Mouse (Mus musculus): ENCODE measurements around the gene Mypn. TPM values are rescaled to one million over a fixed set of nuclear protein-coding genes. Genes with fewer than 3 reads are reported as not detected.

Gene Mypn
- polyA plus RNA-seq, 1 experiment from 2014 or later: 3.8 TPM

DNA sequence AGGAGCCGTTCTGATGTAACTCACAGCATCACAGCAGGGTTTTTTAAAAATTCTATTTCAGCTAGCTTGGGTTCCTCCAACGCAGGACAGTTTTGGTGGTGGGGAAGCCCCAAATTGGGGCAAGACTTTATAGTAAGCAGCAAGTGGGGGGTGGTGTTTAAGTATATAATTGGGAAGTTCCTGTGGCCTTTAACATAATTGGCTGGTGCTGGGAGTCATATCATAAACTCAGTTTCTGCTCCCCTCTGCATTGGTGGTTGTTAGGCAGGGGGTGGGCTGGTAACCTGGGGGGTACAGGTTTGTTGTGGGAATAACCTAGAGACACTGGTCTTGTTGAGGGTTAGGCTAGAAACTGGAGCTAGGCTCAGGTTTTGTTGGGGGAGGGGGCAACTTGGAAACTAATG lies 37.1 kb upstream of the Mypn start:
- Histone ChIP-seq H3K27ac (ENCODE audit: low read depth, low read length) (no peak overlapping the region), H3K36me3 (ENCODE audit: control insufficient read depth, insufficient read depth, low read length) (no peaks in the 10 kb centered on the region)
- WGBS (ENCODE audit: insufficient replicate concordance): 73% methylated on average over 2 of the region's 2 CpGs

DNA sequence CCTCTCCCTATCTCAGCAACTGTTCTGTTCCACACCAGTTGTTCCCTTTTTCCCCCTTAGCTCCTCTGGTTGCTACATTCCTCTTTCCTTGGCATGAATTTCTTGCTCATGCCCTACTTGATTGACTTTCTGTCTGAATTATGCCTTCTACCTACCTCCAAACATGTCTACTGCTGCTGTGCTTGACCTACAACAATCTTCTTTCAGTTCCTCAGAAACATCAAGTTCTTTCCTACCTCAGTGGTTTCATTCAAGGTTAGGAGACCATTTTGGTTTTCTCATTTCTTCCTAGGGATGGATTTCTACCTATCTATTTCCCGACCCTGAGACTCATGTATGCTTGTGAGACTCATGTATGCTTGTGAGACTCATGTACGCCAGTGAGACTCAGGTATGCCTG lies 36.1 kb upstream of the Mypn start:
- 69% methylated on average over 2 of the region's 2 CpGs for WGBS (ENCODE audit: insufficient replicate concordance)

More for the DNA sequence above, 37.1 kb upstream of the Mypn start:
- H3K4me2 ChIP-seq: no peak overlapping the region
- no peaks in the 10 kb centered on the region for H3K27me3 ChIP-seq (ENCODE audit: control insufficient read depth, insufficient read depth, low read length)
- H3K9me3 ChIP-seq (replicated peaks; ENCODE audit: control insufficient read depth, low read length): no peaks in the 10 kb centered on the region
- no peak overlapping the region for H3K4me3 ChIP-seq (ENCODE audit: low read depth, low read length)
- no peaks in the 10 kb centered on the region for H3K4me1 ChIP-seq (ENCODE audit: control insufficient read depth, insufficient read depth, low read length)
- no peak overlapping the region for H3K9ac ChIP-seq (ENCODE audit: low read depth, low read length)
- ATAC-seq (replicated peaks; ENCODE audit: insufficient number of reproducible peaks, low FRiP score, low TSS enrichment): no peak

DNA sequence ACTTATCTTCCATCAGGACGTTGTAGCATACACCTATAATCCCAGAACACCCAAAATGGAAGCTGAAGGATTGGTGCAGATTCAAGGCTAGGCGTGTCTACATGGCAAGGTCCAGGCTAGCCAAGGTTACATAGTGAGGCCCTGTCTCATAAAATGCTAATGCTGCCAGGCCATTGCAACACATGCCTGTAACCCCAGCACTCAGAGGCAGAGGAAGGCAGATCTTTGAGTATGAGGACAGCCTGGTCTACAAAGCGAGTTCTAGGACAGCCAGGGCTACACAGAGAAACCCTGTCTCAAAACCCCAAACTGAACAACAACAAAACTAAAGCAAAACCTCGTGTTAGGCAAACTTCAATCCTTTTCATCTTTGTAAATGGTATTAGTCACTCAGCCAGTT lies 34.3 kb upstream of the Mypn start:
- H3K9me3 ChIP-seq (replicated peaks; ENCODE audit: control insufficient read depth, low read length): no peaks in the 10 kb centered on the region
- no peaks in the 10 kb centered on the region for H3K27me3 ChIP-seq (ENCODE audit: control insufficient read depth, insufficient read depth, low read length)
- no peaks in the 10 kb centered on the region for H3K36me3 ChIP-seq (ENCODE audit: control insufficient read depth, insufficient read depth, low read length)
- ATAC-seq (replicated peaks; ENCODE audit: insufficient number of reproducible peaks, low FRiP score, low TSS enrichment): no peak
- H3K9ac ChIP-seq (ENCODE audit: low read depth, low read length): no peak overlapping the region
- H3K27ac ChIP-seq (ENCODE audit: low read depth, low read length): no peak overlapping the region
- H3K4me2 ChIP-seq: no peak overlapping the region
- WGBS (ENCODE audit: insufficient replicate concordance): 64% methylated on average over 4 of the region's 4 CpGs
- H3K4me3 ChIP-seq (ENCODE audit: low read depth, low read length): no peak overlapping the region
- H3K4me1 ChIP-seq (ENCODE audit: control insufficient read depth, insufficient read depth, low read length): no peaks in the 10 kb centered on the region

More for the DNA sequence above, 36.1 kb upstream of the Mypn start:
- Histone ChIP-seq H3K4me3 (ENCODE audit: low read depth, low read length) (no peak overlapping the region), H3K9me3 (replicated peaks; ENCODE audit: control insufficient read depth, low read length) (no peaks in the 10 kb centered on the region), H3K27me3 (ENCODE audit: control insufficient read depth, insufficient read depth, low read length) (no peaks in the 10 kb centered on the region), H3K4me2 (no peak overlapping the region), H3K27ac (ENCODE audit: low read depth, low read length) (no peak overlapping the region), H3K4me1 (ENCODE audit: control insufficient read depth, insufficient read depth, low read length) (no peaks in the 10 kb centered on the region), H3K9ac (ENCODE audit: low read depth, low read length) (no peak overlapping the region), H3K36me3 (ENCODE audit: control insufficient read depth, insufficient read depth, low read length) (no peaks in the 10 kb centered on the region)
- no peak for ATAC-seq (replicated peaks; ENCODE audit: insufficient number of reproducible peaks, low FRiP score, low TSS enrichment)

DNA sequence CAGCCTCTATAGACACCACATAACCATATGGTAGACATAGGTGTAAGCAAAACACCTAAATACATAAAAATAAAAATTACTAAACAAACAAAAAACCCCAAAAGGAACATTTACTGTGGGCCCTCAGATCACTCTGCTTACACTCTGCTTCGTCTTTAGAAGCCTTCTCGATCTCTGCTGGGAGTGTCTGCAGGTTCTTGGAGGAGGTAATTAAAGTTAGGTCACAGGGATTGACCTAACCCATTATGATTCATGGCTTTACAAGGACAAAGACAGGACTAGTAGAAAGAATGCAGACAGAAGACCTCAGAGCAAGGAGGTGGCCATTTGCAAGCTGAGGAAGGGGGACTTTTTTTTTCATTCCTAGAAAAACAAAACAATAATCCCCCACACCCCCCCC lies 33.5 kb upstream of the Mypn start:
- 87% methylated on average over 2 of the region's 2 CpGs for WGBS (ENCODE audit: insufficient replicate concordance)
- Histone ChIP-seq H3K4me1 (ENCODE audit: control insufficient read depth, insufficient read depth, low read length) (no peaks in the 10 kb centered on the region), H3K36me3 (ENCODE audit: control insufficient read depth, insufficient read depth, low read length) (no peaks in the 10 kb centered on the region), H3K9me3 (replicated peaks; ENCODE audit: control insufficient read depth, low read length) (no peaks in the 10 kb centered on the region), H3K4me3 (ENCODE audit: low read depth, low read length) (no peak overlapping the region), H3K4me2 (no peak overlapping the region), H3K27me3 (ENCODE audit: control insufficient read depth, insufficient read depth, low read length) (no peaks in the 10 kb centered on the region), H3K9ac (ENCODE audit: low read depth, low read length) (no peak overlapping the region), H3K27ac (ENCODE audit: low read depth, low read length) (no peak overlapping the region)
- no peak for ATAC-seq (replicated peaks; ENCODE audit: insufficient number of reproducible peaks, low FRiP score, low TSS enrichment)

DNA sequence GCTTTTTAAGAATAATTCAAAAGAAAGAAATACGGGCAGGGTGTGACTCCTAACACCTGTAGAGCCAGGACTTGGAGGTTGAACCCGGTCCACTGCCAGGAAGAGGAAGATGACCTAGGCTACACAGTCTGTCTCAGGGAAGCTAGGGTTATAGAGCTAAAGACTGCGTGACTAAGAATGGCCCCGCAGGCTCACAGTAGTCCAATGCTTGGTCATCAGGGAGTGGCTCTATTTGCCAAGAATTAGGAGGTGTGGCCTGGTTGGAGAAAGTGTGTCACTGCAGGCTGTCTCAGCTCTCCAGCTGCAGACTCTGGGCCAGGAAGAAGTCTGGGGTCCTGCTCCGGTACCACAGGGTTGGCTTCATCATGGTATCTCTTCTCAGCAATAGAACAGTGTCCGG lies 32.9 kb upstream of the Mypn start:
- H3K36me3 ChIP-seq (ENCODE audit: control insufficient read depth, insufficient read depth, low read length): no peaks in the 10 kb centered on the region
- no peak overlapping the region for H3K9ac ChIP-seq (ENCODE audit: low read depth, low read length)
- WGBS (ENCODE audit: insufficient replicate concordance): 88% methylated on average over 6 of the region's 6 CpGs
- H3K9me3 ChIP-seq (replicated peaks; ENCODE audit: control insufficient read depth, low read length): no peaks in the 10 kb centered on the region
- H3K4me1 ChIP-seq (ENCODE audit: control insufficient read depth, insufficient read depth, low read length): no peaks in the 10 kb centered on the region
- H3K4me3 ChIP-seq (ENCODE audit: low read depth, low read length): no peak overlapping the region
- no peak overlapping the region for H3K27ac ChIP-seq (ENCODE audit: low read depth, low read length)
- H3K4me2 ChIP-seq: no peak overlapping the region
- H3K27me3 ChIP-seq (ENCODE audit: control insufficient read depth, insufficient read depth, low read length): no peaks in the 10 kb centered on the region
- no peak for ATAC-seq (replicated peaks; ENCODE audit: insufficient number of reproducible peaks, low FRiP score, low TSS enrichment)

DNA sequence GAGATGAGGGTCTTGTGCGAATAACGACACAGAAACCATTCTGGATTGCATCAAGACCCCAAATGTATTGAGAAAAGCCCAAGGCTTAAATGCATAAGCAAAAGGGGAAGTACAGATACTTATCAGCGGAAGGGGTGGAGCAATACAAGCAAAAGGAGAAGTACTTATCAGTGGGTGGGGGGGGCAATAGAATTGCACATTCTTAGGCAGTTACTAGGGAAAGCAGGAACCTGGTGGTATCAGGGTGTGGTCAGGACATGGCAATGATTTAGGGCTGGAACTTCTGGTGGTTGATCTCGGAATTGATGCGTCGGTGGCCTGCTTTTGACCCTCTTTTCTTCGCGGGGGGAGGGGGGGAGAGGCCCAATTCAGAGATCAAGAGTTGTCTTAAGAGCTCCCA lies 32.1 kb upstream of the Mypn start:
- H3K27me3 ChIP-seq (ENCODE audit: control insufficient read depth, insufficient read depth, low read length): no peaks in the 10 kb centered on the region
- H3K4me2 ChIP-seq: no peak overlapping the region
- H3K4me1 ChIP-seq (ENCODE audit: control insufficient read depth, insufficient read depth, low read length): no peaks in the 10 kb centered on the region
- WGBS (ENCODE audit: insufficient replicate concordance): 76% methylated on average over 8 of the region's 8 CpGs
- no peak overlapping the region for H3K4me3 ChIP-seq (ENCODE audit: low read depth, low read length)
- ATAC-seq (replicated peaks; ENCODE audit: insufficient number of reproducible peaks, low FRiP score, low TSS enrichment): no peak
- no peaks in the 10 kb centered on the region for H3K9me3 ChIP-seq (replicated peaks; ENCODE audit: control insufficient read depth, low read length)
- no peaks in the 10 kb centered on the region for H3K36me3 ChIP-seq (ENCODE audit: control insufficient read depth, insufficient read depth, low read length)
- no peak overlapping the region for H3K27ac ChIP-seq (ENCODE audit: low read depth, low read length)
- no peak overlapping the region for H3K9ac ChIP-seq (ENCODE audit: low read depth, low read length)

DNA sequence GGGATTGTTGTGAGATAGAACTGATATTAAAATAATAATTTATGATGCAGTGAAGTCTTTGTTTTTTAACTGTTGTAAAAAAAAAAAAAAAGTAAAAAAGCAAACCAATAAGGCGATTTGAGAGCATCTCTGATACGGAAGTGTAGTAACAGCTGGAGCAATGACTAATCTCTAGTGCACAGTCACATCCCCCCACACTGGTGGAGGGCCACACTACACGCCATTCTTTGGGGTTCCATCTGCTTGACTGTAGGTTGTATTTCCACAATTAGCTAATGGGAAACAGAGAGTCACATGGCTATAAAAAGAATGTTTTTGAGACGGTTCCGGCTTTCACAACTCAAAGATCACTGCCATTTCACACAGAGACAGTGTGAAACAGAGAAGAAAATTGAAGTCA lies 30.4 kb upstream of the Mypn start:
- 81% methylated on average over 5 of the region's 5 CpGs for WGBS (ENCODE audit: insufficient replicate concordance)

DNA sequence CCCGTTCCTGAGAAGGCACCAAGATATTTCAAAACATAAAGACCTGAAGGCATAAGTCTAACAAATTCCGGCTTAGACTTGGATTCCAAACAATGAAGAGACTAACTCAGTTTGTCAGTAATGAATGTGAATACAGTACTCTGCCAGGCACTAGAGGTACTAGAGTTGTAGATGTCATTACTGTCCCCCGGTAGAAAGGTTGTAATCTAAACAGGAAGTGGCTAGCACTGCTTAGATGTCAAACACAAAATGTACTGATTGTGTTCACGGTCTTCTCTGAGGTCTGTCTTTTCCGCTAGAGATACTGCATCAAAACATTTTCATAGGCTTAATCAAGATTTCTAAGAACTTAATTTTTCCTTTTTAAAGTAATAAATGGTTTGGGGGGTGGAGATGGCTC lies 27.9 kb upstream of the Mypn start:
- Histone ChIP-seq H3K27ac (ENCODE audit: low read depth, low read length) (no peak overlapping the region), H3K9ac (ENCODE audit: low read depth, low read length) (no peak overlapping the region), H3K4me2 (no peak overlapping the region), H3K4me1 (ENCODE audit: control insufficient read depth, insufficient read depth, low read length) (no peaks in the 10 kb centered on the region), H3K4me3 (ENCODE audit: low read depth, low read length) (no peak overlapping the region), H3K9me3 (replicated peaks; ENCODE audit: control insufficient read depth, low read length) (no peaks in the 10 kb centered on the region), H3K36me3 (ENCODE audit: control insufficient read depth, insufficient read depth, low read length) (no peaks in the 10 kb centered on the region), H3K27me3 (ENCODE audit: control insufficient read depth, insufficient read depth, low read length) (no peaks in the 10 kb centered on the region)
- no peak for ATAC-seq (replicated peaks; ENCODE audit: insufficient number of reproducible peaks, low FRiP score, low TSS enrichment)
- 51% methylated on average over 5 of the region's 5 CpGs for WGBS (ENCODE audit: insufficient replicate concordance)

More for the DNA sequence above, 30.4 kb upstream of the Mypn start:
- Histone ChIP-seq H3K4me2 (no peak overlapping the region), H3K27me3 (ENCODE audit: control insufficient read depth, insufficient read depth, low read length) (no peaks in the 10 kb centered on the region), H3K4me1 (ENCODE audit: control insufficient read depth, insufficient read depth, low read length) (no peaks in the 10 kb centered on the region), H3K36me3 (ENCODE audit: control insufficient read depth, insufficient read depth, low read length) (no peaks in the 10 kb centered on the region), H3K4me3 (ENCODE audit: low read depth, low read length) (no peak overlapping the region), H3K9ac (ENCODE audit: low read depth, low read length) (no peak overlapping the region), H3K27ac (ENCODE audit: low read depth, low read length) (no peak overlapping the region), H3K9me3 (replicated peaks; ENCODE audit: control insufficient read depth, low read length) (no peaks in the 10 kb centered on the region)
- no peak for ATAC-seq (replicated peaks; ENCODE audit: insufficient number of reproducible peaks, low FRiP score, low TSS enrichment)

DNA sequence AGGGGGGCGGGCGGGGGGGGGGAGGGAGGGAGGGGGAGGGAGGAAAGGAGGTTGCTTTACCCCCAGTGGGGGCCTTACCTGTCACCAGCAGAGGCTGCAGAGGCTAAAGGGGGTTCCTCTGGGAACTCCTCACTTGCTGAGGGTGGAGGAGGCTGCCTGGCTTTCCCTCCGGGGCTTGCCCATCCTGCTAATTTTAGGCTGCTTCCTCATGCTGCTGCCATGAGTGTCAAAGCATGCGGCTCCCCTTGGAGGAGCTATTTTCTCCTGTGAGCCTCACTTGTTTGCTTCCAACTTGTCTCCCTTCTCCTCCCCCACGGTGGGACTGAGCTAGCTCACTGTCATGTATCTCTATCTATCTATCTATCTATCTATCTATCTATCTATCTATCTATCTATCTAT lies 27.1 kb upstream of the Mypn start:
- 17% methylated on average over 3 of the region's 5 CpGs for WGBS (ENCODE audit: insufficient replicate concordance)
- Histone ChIP-seq H3K36me3 (ENCODE audit: control insufficient read depth, insufficient read depth, low read length) (no peaks in the 10 kb centered on the region), H3K4me2 (no peak overlapping the region), H3K4me3 (ENCODE audit: low read depth, low read length) (no peak overlapping the region), H3K9me3 (replicated peaks; ENCODE audit: control insufficient read depth, low read length) (no peaks in the 10 kb centered on the region), H3K27ac (ENCODE audit: low read depth, low read length) (no peak overlapping the region), H3K27me3 (ENCODE audit: control insufficient read depth, insufficient read depth, low read length) (no peaks in the 10 kb centered on the region), H3K9ac (ENCODE audit: low read depth, low read length) (no peak overlapping the region), H3K4me1 (ENCODE audit: control insufficient read depth, insufficient read depth, low read length) (no peaks in the 10 kb centered on the region)
- ATAC-seq (replicated peaks; ENCODE audit: insufficient number of reproducible peaks, low FRiP score, low TSS enrichment): no peak; the same call in 1 of the 2 replicates

All from heart, embryonic 11.5 days (tissue).